Mouse (Mus musculus) midbrain, embryonic 15.5 days (tissue): ENCODE results near the gene Proser3. TPM values are rescaled to one million over a fixed set of nuclear protein-coding genes. Genes with fewer than 3 reads are reported as not detected.
A peak's percentile ranks its signal among the peaks of the same experiment; 100 is the strongest.

Experiments
- ATAC-seq: fragments of 200-750 bp; cut with Nextera tagmentation; replicated peaks from 2 replicates; pipeline ENCODE4 v1.8.0; 2017; ENCODE audit warnings: moderate TSS enrichment
- H3K27ac ChIP-seq: fragments of 300-500 bp; sonication (generic); 2 replicates; pipeline ENCODE4 v1.5.1; 2015; ENCODE audit warnings: mild to moderate bottlenecking, inconsistent platforms
- H3K27me3 ChIP-seq: fragments of 300-500 bp; sonication (generic); replicated peaks from 2 replicates; pipeline ENCODE4 v1.6.1; 2015; ENCODE audit warnings: inconsistent platforms
- H3K36me3 ChIP-seq: fragments of 300-500 bp; sonication (generic); replicated peaks from 2 replicates; pipeline ENCODE4 v1.6.1; 2015; ENCODE audit warnings: inconsistent platforms
- H3K4me1 ChIP-seq: fragments of 300-500 bp; sonication (generic); 2 replicates; pipeline ENCODE4 v1.6.1; 2015; ENCODE audit warnings: inconsistent platforms
- H3K4me2 ChIP-seq: fragments of 300-500 bp; sonication (generic); 2 replicates; pipeline ENCODE4 v1.6.1; 2015; ENCODE audit warnings: inconsistent platforms, mild to moderate bottlenecking, moderate library complexity
- H3K4me3 ChIP-seq: fragments of 300-500 bp; sonication (generic); 2 replicates; pipeline ENCODE4 v1.5.1; 2015; ENCODE audit warnings: mild to moderate bottlenecking, inconsistent platforms
- H3K9ac ChIP-seq: fragments of 300-500 bp; sonication (generic); 2 replicates; pipeline ENCODE4 v1.6.1; 2015; ENCODE audit warnings: mild to moderate bottlenecking, inconsistent platforms
- H3K9me3 ChIP-seq: fragments of 300-500 bp; sonication (generic); 2 replicates; pipeline ENCODE4 v1.6.1; 2016; ENCODE audit warnings: inconsistent platforms
- WGBS: fragments of 180-500 bp; shearing (Covaris S2); methylation state at CpG from one replicate; pipeline ENCODE4 v1.1.7; 2015; ENCODE audit warnings: mixed read lengths; 5-methylcytosine and 5-hydroxymethylcytosine counted together
- polyA plus RNA-seq: library from polyadenylated mRNA; unstranded; fragments of >200 nt; fragmentation: Nextera tagmentation; extraction: Ambion mirVana; gene quantifications from 2 replicates; pipeline ENCODE4 v1.2.1, GENCODE M21; 2015

Gene Proser3
- 7.7 and 9.4 TPM in 2 replicates for polyA plus RNA-seq

DNA sequence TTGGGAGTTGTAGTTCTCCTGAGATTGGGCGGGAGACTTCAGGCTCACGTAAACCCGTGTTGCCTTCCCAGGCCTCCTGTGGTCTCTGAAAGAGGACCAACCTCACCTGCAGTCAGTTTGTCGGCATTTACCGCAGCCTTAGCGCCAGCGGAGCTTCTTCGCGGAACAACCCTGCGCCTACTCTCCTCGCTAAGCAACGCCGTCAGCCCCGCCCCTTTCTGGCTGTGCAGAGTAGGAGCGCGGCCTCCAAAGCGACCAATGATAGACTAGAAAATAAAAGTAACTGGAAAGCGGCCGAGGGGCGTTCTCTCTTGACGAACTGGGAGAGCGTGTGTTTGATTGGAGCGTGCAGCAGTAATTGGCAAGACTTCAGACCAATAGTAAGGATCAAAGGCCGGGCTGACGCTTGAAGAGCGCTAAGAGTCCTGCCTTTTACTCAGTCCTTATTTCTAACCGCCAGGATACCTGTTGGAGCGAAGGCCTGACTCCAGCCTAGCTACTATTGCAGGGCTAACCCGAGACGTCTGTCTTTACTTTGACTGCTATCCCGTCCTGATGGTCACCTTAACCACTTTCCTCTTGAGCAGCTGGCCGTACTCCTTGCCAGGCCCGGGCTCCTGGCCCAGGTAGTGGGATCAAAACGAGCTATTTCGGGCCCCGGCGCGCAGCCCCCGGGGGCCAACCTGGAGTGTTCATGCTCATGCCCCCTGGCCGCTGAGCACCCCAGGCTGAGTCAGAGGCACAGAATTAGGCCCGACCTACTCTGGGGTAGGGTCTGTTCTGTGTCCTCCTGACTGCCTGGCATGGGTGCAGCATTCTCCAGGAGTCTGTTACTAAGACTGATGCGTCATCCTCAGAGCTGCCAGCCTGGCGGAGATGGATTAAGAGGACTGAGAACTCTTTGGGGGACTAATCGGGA, at the start of gene Proser3, which contains the start of gene Hspb6:
Proser3 (minus strand) TSS at position 198 of the 919 bp plus-strand sequence.
Hspb6 (plus strand) TSS at position 77 of the 919 bp plus-strand sequence.
- Histone ChIP-seq H3K4me1 (peaks cover 15% of the 10 kb centered on the region), H3K4me3 (peak within 1 kb of the TSS; percentile 71), H3K36me3 (peaks cover 28% of the 10 kb centered on the region; the same call in 1 of the 2 replicates), H3K27me3 (no peaks in the 10 kb centered on the region), H3K9me3 (no peaks in the 10 kb centered on the region), H3K4me2 (peak within 1 kb of the TSS; percentile 90), H3K9ac (peak within 1 kb of the TSS; percentile 62), H3K27ac (peak within 1 kb of the TSS; percentile 97)
- WGBS = under 1% methylated on average over 44 of the region's 44 CpGs
- ATAC-seq = peak; percentile 96

DNA sequence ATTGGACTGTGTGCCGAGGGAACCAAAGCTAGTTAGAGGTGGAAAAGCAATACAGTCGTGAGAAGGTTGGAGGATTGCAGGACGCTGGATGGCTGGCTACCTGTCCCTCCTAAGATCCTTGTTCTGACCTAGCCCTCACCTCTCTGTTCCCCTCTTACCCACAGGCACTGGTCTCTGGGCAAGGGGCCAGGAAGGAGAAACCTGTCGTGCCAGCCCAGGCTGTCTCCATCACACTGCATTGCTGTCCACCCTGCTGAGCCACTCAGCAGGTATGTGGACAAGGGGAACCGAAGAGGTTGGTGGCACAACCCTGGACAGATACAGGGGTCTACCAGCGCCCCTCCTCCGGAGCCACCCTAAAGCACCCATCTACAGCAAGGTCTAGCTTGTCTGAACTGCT, 48.6 kb upstream of the Proser3 start:
- H3K36me3 ChIP-seq = no peaks in the 10 kb centered on the region
- peak; percentile 55 for ATAC-seq
- WGBS = 71% methylated on average over 7 of the region's 7 CpGs
- H3K4me3 ChIP-seq = no peak overlapping the region
- H3K27ac ChIP-seq = 0 out of 2 replicates have a peak overlapping the region, but pooled peaks have one; percentile 13
- no peaks in the 10 kb centered on the region for H3K27me3 ChIP-seq
- no peaks in the 10 kb centered on the region for H3K9me3 ChIP-seq
- peak overlapping the region; percentile 45; the same call in 1 of the 2 replicates for H3K4me2 ChIP-seq
- peaks cover 13% of the 10 kb centered on the region for H3K4me1 ChIP-seq
- no peak overlapping the region for H3K9ac ChIP-seq

DNA sequence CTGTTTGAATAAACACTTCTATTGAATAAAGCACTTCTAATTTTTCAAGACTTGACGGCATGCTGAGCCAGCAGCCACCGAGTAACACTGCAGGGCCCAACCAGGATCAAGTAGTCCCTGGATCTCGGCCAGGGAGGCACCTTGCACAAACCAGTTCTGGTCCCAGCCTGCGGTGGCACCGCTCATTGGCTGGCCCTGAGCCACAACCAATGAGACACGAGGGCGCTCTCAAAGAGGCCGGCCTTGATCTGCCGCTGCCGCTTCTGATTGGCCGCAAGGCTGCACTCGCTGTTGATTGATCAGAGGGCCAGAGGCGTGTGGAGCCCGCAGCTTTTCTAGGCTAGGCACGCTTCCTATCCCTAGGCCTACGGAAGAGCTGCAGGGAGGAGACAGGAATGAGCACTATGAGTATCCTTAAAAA, 47.8 kb upstream of the Proser3 start:
- peak overlapping the region; percentile 16 for H3K4me3 ChIP-seq
- no peaks in the 10 kb centered on the region for H3K36me3 ChIP-seq
- 1% methylated on average over 16 of the region's 16 CpGs for WGBS
- peak; percentile 98 for ATAC-seq
- H3K27me3 ChIP-seq = no peaks in the 10 kb centered on the region
- no peaks in the 10 kb centered on the region for H3K9me3 ChIP-seq
- H3K4me1 ChIP-seq = peaks cover 13% of the 10 kb centered on the region
- peak overlapping the region; percentile 45 for H3K4me2 ChIP-seq
- peak overlapping the region; percentile 13; the same call in 1 of the 2 replicates for H3K27ac ChIP-seq
- H3K9ac ChIP-seq = no peak overlapping the region

DNA sequence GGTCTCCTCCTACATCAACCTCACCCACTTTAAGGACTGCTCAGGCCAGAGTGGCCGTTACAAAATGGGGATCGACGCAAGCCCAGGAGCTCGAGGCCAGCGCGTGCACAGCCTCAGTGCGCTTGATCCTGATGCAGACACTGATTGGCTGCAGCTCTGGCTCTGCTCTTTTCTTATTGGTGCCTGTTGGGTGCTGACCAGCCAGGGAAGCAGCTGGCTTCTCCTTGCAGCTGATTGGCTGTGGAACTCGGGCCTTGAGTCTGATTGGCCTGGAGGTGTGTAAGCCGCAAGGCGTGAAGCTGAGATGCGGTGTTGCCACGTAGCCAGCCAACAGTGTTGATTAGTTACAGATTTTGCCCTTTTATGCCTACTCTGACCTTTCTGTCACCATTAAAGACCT, 46.7 kb upstream of the Proser3 start, which contains the start of gene Zbtb32:
Zbtb32 (minus strand) TSS at position 124 of the 400 bp plus-strand sequence.
- H3K4me1 ChIP-seq = peaks cover 13% of the 10 kb centered on the region
- no peak within 1 kb of the TSS for H3K9ac ChIP-seq
- H3K4me2 ChIP-seq = peak within 1 kb of the TSS; percentile 45
- H3K36me3 ChIP-seq = no peaks in the 10 kb centered on the region
- H3K27me3 ChIP-seq = no peaks in the 10 kb centered on the region
- no peaks in the 10 kb centered on the region for H3K9me3 ChIP-seq
- 95% methylated on average over 12 of the region's 12 CpGs for WGBS
- no peak for ATAC-seq
- H3K4me3 ChIP-seq = peak within 1 kb of the TSS; percentile 16
- H3K27ac ChIP-seq = peak within 1 kb of the TSS; percentile 13; the same call in 1 of the 2 replicates

DNA sequence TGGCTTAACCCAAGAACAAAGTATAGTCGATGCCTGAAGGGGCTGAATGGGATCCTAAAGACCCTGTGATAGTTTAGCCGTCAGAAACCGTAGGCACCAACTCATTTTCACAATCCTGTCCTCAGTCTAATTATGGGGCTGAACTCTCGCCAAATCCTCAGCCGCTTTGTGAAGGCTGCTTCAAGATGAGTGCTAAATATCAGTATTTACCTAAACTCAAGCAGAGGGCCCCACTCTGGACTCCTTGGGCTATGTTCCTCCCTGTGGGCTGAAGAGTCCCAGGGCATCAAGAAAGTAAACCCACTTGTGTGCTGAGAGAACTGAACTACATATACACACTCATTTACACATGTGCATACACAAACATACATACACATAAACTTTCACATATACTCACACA, 44.7 kb upstream of the Proser3 start:
- H3K4me1 ChIP-seq = peaks cover 13% of the 10 kb centered on the region
- no peaks in the 10 kb centered on the region for H3K9me3 ChIP-seq
- H3K27me3 ChIP-seq = no peaks in the 10 kb centered on the region
- no peak overlapping the region for H3K4me2 ChIP-seq
- H3K36me3 ChIP-seq = no peaks in the 10 kb centered on the region
- no peak overlapping the region for H3K4me3 ChIP-seq
- 76% methylated on average over 5 of the region's 5 CpGs for WGBS
- no peak for ATAC-seq
- no peak overlapping the region for H3K27ac ChIP-seq
- no peak overlapping the region for H3K9ac ChIP-seq

DNA sequence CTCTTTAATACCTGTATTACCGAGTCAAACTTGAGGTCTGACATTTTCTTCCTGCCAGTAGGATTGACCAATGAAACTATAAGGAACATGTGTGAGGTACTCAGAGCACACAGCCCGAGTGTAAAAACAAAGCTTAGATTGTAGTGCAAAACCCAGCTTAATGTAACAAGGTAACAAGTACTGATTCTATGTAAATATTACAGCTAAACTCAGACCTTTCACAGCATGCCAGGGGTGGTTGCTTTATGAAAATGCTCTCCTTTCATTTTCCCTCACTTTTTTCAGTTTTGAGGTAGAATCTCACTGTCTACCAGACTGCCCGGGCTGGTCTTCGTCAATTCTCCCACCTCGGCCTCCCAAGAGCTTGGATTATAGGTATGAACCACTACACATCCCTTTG, 44.0 kb upstream of the Proser3 start:
- Histone ChIP-seq H3K27me3 (no peaks in the 10 kb centered on the region), H3K27ac (no peak overlapping the region), H3K4me1 (peaks cover 13% of the 10 kb centered on the region), H3K36me3 (no peaks in the 10 kb centered on the region), H3K9ac (no peak overlapping the region), H3K9me3 (no peaks in the 10 kb centered on the region), H3K4me2 (no peak overlapping the region), H3K4me3 (no peak overlapping the region)
- no peak for ATAC-seq
- 81% methylated on average over 5 of the region's 5 CpGs for WGBS

DNA sequence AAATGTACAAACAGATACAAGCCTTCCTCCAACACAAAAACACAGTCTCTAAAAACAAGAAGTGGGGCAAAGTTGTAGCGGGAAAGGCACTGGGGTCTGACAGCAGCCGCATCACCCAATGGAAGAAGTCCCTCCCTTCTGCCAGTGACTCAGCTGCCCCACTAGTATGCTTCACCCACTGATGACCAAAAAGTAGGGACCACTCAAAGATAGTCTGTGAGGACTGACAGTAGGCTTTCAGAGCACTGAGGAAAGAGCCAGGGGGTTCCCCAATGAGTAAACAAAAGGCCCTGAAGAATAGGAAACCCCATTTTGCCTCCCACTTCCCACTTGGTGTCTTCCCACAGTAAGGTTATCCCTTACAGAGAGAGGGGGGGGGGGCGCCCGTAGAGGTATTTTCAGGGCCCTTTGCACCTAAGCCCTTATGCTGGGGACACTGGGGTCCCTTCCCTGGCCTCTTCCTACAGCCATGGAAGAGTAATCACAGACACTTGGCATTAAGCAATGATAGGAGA, 42.5 kb upstream of the Proser3 start:
- 64% methylated on average over 4 of the region's 4 CpGs for WGBS
- Histone ChIP-seq H3K9ac (no peak overlapping the region), H3K27ac (no peak overlapping the region), H3K36me3 (no peaks in the 10 kb centered on the region), H3K4me1 (peaks cover 5% of the 10 kb centered on the region), H3K4me3 (no peak overlapping the region), H3K4me2 (no peak overlapping the region), H3K9me3 (no peaks in the 10 kb centered on the region), H3K27me3 (no peaks in the 10 kb centered on the region)
- no peak for ATAC-seq

DNA sequence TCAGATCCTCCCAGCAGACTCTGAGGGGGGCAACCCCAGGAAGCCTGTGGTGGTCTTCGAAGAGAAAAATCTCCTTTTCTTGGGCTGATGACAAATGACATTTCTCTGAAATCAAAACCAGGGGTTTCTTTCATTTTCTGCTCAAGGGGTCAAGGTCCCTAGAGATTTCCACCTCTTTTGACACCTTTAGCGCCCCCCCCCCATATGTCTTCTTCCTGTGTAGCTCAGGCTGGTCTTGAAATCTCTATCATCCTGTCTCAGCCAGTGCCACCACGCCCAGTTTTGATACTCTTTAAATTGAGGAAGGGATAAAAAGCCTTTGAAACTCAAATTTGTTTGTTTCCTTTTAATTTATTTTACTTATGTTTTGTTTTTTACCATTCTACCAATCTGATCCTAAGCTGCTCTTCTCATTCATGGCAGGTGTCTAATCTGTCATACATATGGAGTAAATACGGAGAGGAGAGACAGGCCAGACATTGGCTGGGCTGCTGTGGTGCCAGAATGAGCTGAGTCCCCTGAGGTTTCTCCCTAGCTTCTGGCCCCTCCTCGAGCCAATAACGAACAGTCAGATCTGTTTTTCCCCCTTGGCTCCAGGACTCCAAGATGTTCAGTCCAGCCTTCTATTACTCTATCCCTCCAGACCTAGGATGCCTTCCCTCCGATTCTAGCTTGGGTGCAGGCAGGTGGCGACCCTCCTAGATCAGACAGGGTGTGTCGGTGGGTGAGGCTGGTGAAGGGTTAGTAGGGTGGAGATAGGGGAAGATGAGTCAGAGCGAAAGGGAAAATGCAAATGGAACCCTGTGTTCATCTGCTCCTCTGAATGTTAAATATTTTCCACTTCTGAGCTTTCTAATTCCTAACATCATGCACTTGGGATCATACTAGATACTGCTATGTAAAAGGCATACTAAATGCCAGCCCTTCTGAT, 41.7 kb upstream of the Proser3 start:
- Histone ChIP-seq H3K9me3 (no peaks in the 10 kb centered on the region), H3K36me3 (no peaks in the 10 kb centered on the region), H3K4me3 (no peak overlapping the region), H3K27ac (no peak overlapping the region), H3K27me3 (no peaks in the 10 kb centered on the region), H3K4me1 (peaks cover 6% of the 10 kb centered on the region), H3K9ac (no peak overlapping the region), H3K4me2 (no peak overlapping the region)
- ATAC-seq = no peak
- WGBS = 64% methylated on average over 10 of the region's 10 CpGs

DNA sequence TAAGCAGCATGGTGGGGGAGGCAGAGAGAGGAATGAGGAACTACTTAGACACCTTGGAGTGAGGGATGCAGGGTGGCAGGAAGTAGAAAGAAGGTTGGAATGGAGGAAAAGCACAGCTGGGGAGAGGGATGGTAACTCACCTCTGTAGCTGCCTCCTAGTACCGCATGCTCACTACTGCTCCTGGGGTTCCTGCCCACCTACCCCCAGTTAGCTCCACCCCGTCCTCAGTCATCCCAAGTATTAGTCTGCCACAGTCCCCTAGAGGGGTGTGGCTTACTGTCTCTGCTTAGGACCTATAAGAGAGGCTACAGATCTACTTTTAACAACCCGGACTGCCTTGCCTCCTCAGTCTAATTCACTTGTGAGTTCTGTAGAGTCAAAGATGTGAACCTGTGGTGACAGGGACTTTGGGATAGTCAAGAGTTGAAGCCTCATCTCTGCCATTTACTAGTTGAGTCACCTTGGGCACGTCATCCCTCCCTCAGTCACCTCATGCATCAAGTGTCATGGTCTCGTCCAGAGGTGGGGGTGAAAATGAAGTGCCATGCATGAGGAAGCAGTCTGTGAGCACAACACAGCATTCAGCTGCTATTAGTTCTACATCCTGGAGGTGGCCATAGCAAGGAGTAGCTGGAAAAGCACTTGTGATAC, 40.8 kb upstream of the Proser3 start:
- WGBS = 58% methylated on average over 5 of the region's 5 CpGs
- H3K27ac ChIP-seq = no peak overlapping the region
- H3K27me3 ChIP-seq = no peaks in the 10 kb centered on the region
- H3K4me3 ChIP-seq = no peak overlapping the region
- H3K4me1 ChIP-seq = peaks cover 6% of the 10 kb centered on the region
- H3K4me2 ChIP-seq = no peak overlapping the region
- no peak for ATAC-seq
- H3K36me3 ChIP-seq = no peaks in the 10 kb centered on the region
- H3K9me3 ChIP-seq = no peaks in the 10 kb centered on the region
- H3K9ac ChIP-seq = no peak overlapping the region

DNA sequence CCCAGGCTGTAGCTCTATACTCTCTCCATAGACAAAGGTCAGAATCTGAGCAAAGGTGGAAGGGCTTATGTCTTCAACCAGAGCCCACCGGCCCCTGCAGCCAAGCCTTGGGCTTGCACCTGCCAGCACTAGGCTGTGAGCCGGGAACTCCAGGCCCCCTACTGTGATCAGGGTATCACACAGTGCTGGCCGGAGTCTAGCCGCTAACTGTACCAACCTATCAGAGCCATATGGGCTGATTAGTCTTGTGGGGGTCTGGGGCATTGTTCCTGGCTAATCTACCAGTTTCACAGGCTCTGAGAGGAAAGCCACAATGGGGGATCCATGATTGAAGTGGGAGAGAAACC, 39.5 kb upstream of the Proser3 start:
- H3K9me3 ChIP-seq = no peaks in the 10 kb centered on the region
- H3K4me2 ChIP-seq = no peak overlapping the region
- ATAC-seq = no peak
- H3K4me1 ChIP-seq = peaks cover 18% of the 10 kb centered on the region
- no peak overlapping the region for H3K27ac ChIP-seq
- 32% methylated on average over 4 of the region's 4 CpGs for WGBS
- H3K9ac ChIP-seq = no peak overlapping the region
- no peaks in the 10 kb centered on the region for H3K36me3 ChIP-seq
- no peaks in the 10 kb centered on the region for H3K27me3 ChIP-seq
- H3K4me3 ChIP-seq = no peak overlapping the region

DNA sequence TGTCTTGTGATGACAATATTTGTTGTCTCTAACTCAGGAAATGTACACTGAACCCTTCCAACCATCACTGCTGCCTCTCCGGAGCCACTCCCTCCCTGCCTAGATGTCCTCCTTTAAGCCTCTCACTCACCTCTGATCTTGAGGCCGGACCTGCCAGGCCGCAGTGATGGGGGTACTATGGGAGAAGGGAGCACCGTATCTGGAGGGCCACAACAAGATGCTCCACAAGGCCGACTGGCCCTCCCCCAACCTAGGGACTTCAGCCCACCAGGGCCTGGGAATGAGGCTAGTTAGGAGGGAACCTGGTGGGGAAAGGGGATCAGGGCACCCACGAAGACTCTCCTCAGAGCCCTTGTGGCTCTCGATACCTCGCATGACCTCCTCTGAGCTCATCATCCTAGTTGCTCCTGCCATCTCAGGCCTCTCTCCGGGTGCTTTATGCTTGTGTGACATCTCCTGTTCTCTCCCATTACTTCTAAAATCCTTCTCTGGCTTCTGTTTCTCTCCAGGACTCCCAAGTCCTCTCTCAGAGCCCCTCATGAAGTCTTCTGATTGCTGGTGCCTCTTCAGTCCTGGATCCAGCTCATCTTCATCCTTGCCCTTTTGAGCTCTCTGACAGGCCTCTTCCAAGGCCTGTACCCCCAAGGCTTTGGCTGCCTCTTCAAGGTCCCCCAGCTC, 39.0 kb upstream of the Proser3 start:
- Histone ChIP-seq H3K36me3 (no peaks in the 10 kb centered on the region), H3K4me1 (peaks cover 21% of the 10 kb centered on the region), H3K27me3 (no peaks in the 10 kb centered on the region), H3K27ac (no peak overlapping the region), H3K9ac (no peak overlapping the region), H3K4me3 (no peak overlapping the region), H3K4me2 (no peak overlapping the region), H3K9me3 (no peaks in the 10 kb centered on the region)
- no peak for ATAC-seq
- 82% methylated on average over 9 of the region's 9 CpGs for WGBS
